Mouse (Mus musculus) stomach, postnatal 0 days (tissue): ENCODE measurements around the gene Syne4. TPM values are rescaled to one million over a fixed set of nuclear protein-coding genes. Genes with fewer than 3 reads are reported as not detected.
A peak's percentile ranks its signal among the peaks of the same experiment; 100 is the strongest.

ENCODE experiments used
- ATAC-seq: fragments of 200-750 bp; cut with Nextera tagmentation; 2 replicates; pipeline ENCODE4 v1.8.0; 2017; ENCODE audit not compliant: low FRiP score, low TSS enrichment
- DNase-seq: peaks from one replicate; pipeline ENCODE4 v3.0.0-alpha.2; 2016; ENCODE audit warnings: low spot score
- H3K27ac ChIP-seq: fragments of 300-500 bp; sonication (generic); replicated peaks from 2 replicates; pipeline ENCODE4 v1.5.1; 2014; ENCODE audit warnings: mild to moderate bottlenecking, control low read depth
- H3K27me3 ChIP-seq: fragments of 300-500 bp; sonication (generic); 2 replicates; pipeline ENCODE4 v1.6.1; 2014; ENCODE audit warnings: low read length; ENCODE audit not compliant: control insufficient read depth, insufficient read depth
- H3K36me3 ChIP-seq: fragments of 300-500 bp; sonication (generic); 2 replicates; pipeline ENCODE4 v1.6.1; 2014; ENCODE audit warnings: low read length, mixed read lengths; ENCODE audit not compliant: control insufficient read depth, insufficient read depth
- H3K4me1 ChIP-seq: fragments of 300-500 bp; sonication (generic); replicated peaks from 2 replicates; pipeline ENCODE4 v1.6.1; 2014; ENCODE audit warnings: antibody characterized with exemption; ENCODE audit not compliant: control insufficient read depth, insufficient read depth
- H3K4me2 ChIP-seq: fragments of 300-500 bp; sonication (generic); replicated peaks from 2 replicates; pipeline ENCODE4 v1.6.1; 2014; ENCODE audit warnings: low read depth, mild to moderate bottlenecking, control low read depth, moderate library complexity
- H3K4me3 ChIP-seq: fragments of 300-500 bp; sonication (generic); 2 replicates; pipeline ENCODE4 v1.5.1; 2014; ENCODE audit warnings: low read depth, low read length, control low read depth
- H3K9ac ChIP-seq: fragments of 300-500 bp; sonication (generic); 2 replicates; pipeline ENCODE4 v1.6.1; 2014; ENCODE audit warnings: mild to moderate bottlenecking, low read length, control low read depth, mixed read lengths
- H3K9me3 ChIP-seq: fragments of 300-500 bp; sonication (generic); 2 replicates; pipeline ENCODE4 v1.6.1; 2016; ENCODE audit warnings: low read length; ENCODE audit not compliant: control insufficient read depth
- CTCF ChIP-seq: IDR thresholded peaks from 2 replicates; pipeline ENCODE4 v1.5.1; 2016; ENCODE audit warnings: antibody characterized with exemption, low read depth, mild to moderate bottlenecking, moderate library complexity
- EP300 ChIP-seq: optimal IDR thresholded peaks from 2 replicates; pipeline ENCODE3; 2016; ENCODE audit warnings: antibody characterized with exemption
- WGBS: fragments of 180-500 bp; shearing (Covaris S2); extraction: QIAGEN DNeasy Blood & Tissue Kit; methylation state at CpG from one replicate; pipeline ENCODE4 v1.1.7; 2014; 5-methylcytosine and 5-hydroxymethylcytosine counted together
- polyA plus RNA-seq: library from polyadenylated mRNA; unstranded; fragments of >200 nt; fragmentation: Nextera tagmentation; extraction: Ambion mirVana; gene quantifications from 2 replicates; pipeline ENCODE4 v1.2.1, GENCODE M21; 2015

The Syne4 gene
- polyA plus RNA-seq, 1 experiment from 2014 or later: 14.2 TPM

GRCm38 (mm10) chr7:30300914-30301313 is 13.7 kb upstream of the Syne4 start:
- Histone ChIP-seq H3K4me1 (no peaks in the 10 kb centered on the region), H3K4me2 (no peak overlapping the region), H3K27me3 (no peaks in the 10 kb centered on the region), H3K27ac (no peak overlapping the region), H3K9me3 (no peaks in the 10 kb centered on the region), H3K4me3 (no peak overlapping the region), H3K36me3 (peaks cover 5% of the 10 kb centered on the region; the same call in 1 of the 2 replicates), H3K9ac (no peak overlapping the region)
- peak; percentile 76 for TF ChIP-seq CTCF
- TF ChIP-seq EP300: no peak
- DNase-seq (peak; percentile 34), ATAC-seq (no peak)
- 54% methylated on average over 3 of the region's 3 CpGs for WGBS

GRCm38 (mm10) chr7:30306083-30306779 is 8.4 kb upstream of the Syne4 start:
- Histone ChIP-seq H3K9ac (no peak overlapping the region), H3K27ac (no peak overlapping the region), H3K4me1 (0 out of 2 replicates have a peak, but pooled peaks cover 3% of the 10 kb centered on the region), H3K27me3 (no peaks in the 10 kb centered on the region), H3K4me2 (no peak overlapping the region), H3K36me3 (peaks cover 3% of the 10 kb centered on the region; the same call in 1 of the 2 replicates), H3K9me3 (no peaks in the 10 kb centered on the region), H3K4me3 (no peak overlapping the region)
- no peak for ATAC-seq
- no peak for DNase-seq
- TF ChIP-seq CTCF (peak; percentile 65), EP300 (no peak)
- 86% methylated on average over 16 of the region's 16 CpGs for WGBS

DNA sequence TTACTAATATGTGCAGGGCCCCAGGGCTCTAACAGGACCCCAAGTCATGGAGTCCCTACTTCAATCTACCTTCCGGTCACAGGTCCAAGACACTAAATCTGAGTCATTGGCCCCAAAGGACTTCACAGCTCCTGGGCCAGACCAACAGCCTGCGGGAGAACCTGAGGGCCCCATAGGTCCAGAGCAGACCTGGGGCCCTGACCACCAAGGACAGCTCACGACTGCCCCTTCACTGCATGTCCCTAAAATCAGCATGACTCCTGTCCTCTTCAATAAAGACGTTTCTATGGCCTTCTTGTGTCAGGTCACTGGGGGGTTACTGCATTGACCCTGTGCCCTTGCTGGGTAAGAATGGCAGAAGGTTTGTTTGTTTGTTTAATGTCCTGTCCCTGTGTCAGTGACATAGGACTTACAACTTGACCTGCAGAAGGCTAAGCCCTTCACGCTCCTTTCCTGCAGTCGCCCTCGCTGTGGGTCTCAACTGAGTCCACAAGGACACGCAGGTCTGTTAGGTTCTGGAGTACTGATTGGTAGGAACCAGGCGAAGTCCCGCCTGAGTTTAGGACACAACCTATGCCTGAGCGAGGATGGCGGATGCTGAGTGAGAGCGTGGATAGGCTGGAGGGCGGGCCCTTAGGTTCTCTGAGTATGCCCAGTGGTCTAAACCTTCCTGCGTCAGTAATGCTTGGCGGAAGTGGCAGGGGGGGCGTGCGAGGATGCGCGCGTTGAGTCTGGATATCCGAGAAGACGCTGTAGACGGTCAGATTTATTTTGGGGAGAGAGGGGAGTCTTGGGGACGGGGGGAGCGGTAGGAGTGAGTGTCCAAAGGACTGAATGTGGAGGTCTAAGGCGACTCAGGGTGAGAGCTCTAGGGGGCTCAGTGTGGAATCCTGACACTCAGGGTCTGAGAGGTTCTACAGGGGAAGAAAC is 6.3 kb upstream of the Syne4 start, which contains the start of gene Alkbh6:
Gene Alkbh6 (plus strand): TSS at position 642 of the 930 bp plus-strand sequence.
- 4% methylated on average over 27 of the region's 27 CpGs for WGBS
- H3K4me2 ChIP-seq: peak within 1 kb of the TSS; percentile 62
- DNase-seq (peak; percentile 94), ATAC-seq (peak; percentile 99)
- peak within 1 kb of the TSS; percentile 65 for H3K9ac ChIP-seq
- peak within 1 kb of the TSS; percentile 69 for H3K4me3 ChIP-seq
- no peaks in the 10 kb centered on the region for H3K27me3 ChIP-seq
- H3K27ac ChIP-seq: 0 out of 2 replicates have a peak within 1 kb of the TSS, but pooled peaks have one; percentile 30
- no peaks in the 10 kb centered on the region for H3K9me3 ChIP-seq
- no peak for TF ChIP-seq EP300
- peak; percentile 20 for TF ChIP-seq CTCF
- H3K4me1 ChIP-seq: 0 out of 2 replicates have a peak, but pooled peaks cover 3% of the 10 kb centered on the region
- peaks cover 3% of the 10 kb centered on the region; the same call in 1 of the 2 replicates for H3K36me3 ChIP-seq

DNA sequence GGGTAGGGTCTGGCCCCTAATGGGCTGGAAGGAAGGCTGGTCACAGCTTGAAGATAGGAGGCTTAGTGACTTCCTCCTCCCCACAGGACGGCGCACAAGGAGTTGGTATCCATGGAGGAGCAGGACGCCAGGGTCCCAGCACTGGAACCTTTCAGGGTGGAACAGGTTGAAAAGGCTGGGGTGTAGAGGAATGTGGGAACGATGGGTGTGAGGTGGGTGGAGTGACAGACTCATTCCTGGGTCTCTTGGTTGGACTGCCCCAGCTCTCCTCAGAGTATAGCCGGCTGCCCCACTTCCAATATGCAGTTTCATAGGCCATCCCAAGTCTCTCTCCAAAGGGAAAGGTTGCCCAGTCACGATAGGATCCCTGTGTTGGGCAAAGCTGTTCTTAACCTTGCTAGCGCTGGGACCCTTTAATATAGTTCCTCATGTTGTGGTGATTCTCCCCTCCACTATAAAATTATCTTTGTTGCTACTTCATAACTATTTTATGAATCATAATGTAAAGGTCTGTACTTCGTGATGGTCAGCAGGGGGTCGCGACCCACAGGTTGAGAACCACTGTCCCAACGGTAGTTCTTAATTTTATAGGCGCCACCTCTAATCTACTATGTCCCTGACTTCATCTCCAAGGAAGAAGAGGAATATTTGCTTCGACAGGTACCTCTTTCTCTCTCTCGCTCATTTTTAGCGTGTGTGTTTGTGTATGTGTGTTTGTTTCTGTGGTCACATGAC is 5.0 kb upstream of the Syne4 start:
- Histone ChIP-seq H3K36me3 (peaks cover 3% of the 10 kb centered on the region; the same call in 1 of the 2 replicates), H3K27ac (no peak overlapping the region)

DNA sequence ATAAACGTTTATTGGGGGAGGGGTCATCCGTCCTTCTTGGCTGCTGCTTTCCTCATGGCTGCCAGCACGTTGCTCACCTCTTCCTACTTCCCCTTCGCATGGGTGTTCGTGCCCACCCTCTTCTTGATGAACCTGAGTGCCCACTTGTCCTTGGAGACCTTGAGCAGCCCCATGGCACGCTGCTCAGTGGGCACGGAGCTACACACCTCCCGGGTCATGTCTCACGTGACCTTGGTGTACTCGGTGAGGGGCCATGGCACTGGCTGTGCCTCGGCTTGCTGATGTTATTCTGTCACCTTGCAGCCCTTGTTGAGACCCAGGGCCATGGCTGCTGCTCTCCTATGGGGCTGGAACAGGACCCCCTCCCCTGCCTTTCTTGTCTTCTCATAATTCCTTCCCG is 4.5 kb upstream of the Syne4 start:
- no peak for ATAC-seq
- H3K36me3 ChIP-seq: peaks cover 3% of the 10 kb centered on the region; the same call in 1 of the 2 replicates
- H3K27me3 ChIP-seq: no peaks in the 10 kb centered on the region
- no peaks in the 10 kb centered on the region for H3K9me3 ChIP-seq
- TF ChIP-seq EP300 (no peak), CTCF (no peak)
- H3K4me3 ChIP-seq: no peak overlapping the region
- WGBS: 90% methylated on average over 12 of the region's 12 CpGs
- DNase-seq: no peak
- H3K4me1 ChIP-seq: 0 out of 2 replicates have a peak, but pooled peaks cover 3% of the 10 kb centered on the region
- no peak overlapping the region for H3K9ac ChIP-seq
- no peak overlapping the region for H3K27ac ChIP-seq
- H3K4me2 ChIP-seq: no peak overlapping the region

More for the DNA sequence above, 5.0 kb upstream of the Syne4 start:
- Histone ChIP-seq H3K4me2 (peak overlapping the region; percentile 62), H3K9me3 (no peaks in the 10 kb centered on the region), H3K4me1 (0 out of 2 replicates have a peak, but pooled peaks cover 3% of the 10 kb centered on the region), H3K9ac (peak overlapping the region; percentile 65), H3K4me3 (peak overlapping the region; percentile 69), H3K27me3 (no peaks in the 10 kb centered on the region)
- ATAC-seq (no peak), DNase-seq (no peak)
- WGBS: 53% methylated on average over 15 of the region's 15 CpGs
- TF ChIP-seq EP300 (no peak), CTCF (no peak)
